Mouse (Mus musculus) MN1 (cell line): ENCODE measurements at regions not wholly inside any gene's neighbourhood (a gene's known extent, or its start where the extent isn't known, plus 50 kb on each side); places are given as distances from the start of the nearest gene placed in this dataset.

Experiments
- DNase-seq: peaks from one replicate; pipeline ENCODE4 v3.0.0-alpha.2; 2016; ENCODE audit warnings: low spot score

GRCm38 (mm10) chr5:119579288-119579687 lies 91.2 kb upstream of the Tbx3 start:
- DNase-seq: no peak

DNA sequence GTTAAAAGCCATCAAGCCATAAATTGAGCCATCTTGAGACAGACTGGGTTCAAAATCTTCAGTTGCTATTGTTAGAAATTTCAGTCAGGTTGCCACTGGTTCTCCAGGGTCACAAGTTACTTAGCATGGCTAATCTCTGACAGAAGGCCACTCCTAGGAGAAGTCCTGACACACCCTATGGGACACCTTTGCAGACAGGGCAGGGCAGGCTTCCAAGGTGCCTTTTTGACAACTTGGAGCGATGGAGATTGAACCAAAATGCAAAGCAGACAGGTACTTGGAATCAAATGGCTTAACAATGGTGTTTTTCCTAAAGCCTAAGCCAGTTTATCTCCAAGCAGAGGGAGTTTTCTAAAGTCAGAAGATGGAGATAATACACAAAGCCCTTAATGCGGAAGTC lies 90.7 kb upstream of the Tbx3 start:
- no peak for DNase-seq

DNA sequence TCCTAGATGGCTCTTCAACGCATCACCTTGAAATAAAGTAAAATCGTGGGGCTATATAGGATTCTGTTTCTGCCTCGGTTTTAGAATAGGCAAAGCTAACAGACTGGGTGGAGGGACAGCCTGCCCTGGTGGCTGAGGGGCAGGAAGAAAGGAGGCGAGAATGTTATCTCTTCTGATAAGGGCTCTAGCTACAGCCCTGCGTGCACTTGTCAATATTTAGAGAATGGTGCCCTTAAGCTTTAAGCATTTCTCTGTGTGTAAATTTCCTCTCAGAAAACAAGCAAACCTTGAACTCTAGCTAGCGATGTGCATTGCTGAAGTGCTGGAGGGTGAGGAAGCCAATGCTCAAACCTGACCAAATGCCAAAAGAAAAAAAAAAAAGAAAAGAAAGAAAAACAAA lies 90.1 kb upstream of the Tbx3 start:
- DNase-seq: no peak

DNA sequence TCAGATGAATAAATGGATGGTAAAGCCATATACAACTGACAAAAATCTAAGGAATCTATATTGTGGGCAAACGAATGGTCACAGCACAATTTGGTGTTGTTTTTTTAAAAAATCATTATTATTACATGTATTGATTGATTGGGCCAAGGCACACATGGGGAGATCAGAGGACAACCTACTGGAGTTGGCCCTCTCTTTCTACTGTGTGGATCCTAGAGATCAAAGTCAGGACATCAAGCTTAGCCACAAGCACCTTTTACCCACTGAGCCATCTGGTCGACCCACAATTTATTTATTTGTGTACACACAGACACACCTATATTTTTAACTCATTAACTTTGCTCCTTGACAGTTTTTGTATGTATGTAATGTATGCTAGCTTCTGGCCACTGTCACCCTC lies 89.7 kb upstream of the Tbx3 start:
- no peak for DNase-seq

GRCm38 (mm10) chr5:119584389-119584788 lies 86.1 kb upstream of the Tbx3 start:
- DNase-seq: no peak

GRCm38 (mm10) chr5:119584914-119585313 lies 85.6 kb upstream of the Tbx3 start:
- DNase-seq: no peak

- DNase-seq: no peak
Measured at GRCm38 (mm10) chr5:119586391-119587058, 83.9 kb upstream of the Tbx3 start.

GRCm38 (mm10) chr5:119587239-119587811 lies 83.1 kb upstream of the Tbx3 start:
- no peak for DNase-seq

GRCm38 (mm10) chr5:119588340-119589272 lies 81.9 kb upstream of the Tbx3 start:
- DNase-seq: no peak

DNA sequence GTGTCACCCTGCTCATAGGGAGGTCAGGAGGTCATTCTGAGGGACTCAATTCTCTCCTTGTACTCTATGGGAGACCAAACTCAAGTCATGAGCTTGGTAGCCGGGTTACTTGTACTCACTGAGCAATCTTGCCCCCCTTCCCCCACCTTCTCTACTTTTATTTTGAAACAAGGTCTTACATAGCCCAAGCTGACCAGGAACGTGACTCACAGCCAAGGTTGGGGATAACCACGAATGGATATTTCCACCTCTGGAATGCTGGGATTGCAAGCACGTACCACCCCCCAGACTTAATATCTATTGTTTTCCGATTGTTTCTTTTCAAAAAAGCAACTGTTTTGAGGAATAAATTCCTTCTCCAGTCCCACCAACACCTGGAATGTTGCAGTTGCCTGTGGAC lies 79.2 kb upstream of the Tbx3 start:
- no peak for DNase-seq

DNA sequence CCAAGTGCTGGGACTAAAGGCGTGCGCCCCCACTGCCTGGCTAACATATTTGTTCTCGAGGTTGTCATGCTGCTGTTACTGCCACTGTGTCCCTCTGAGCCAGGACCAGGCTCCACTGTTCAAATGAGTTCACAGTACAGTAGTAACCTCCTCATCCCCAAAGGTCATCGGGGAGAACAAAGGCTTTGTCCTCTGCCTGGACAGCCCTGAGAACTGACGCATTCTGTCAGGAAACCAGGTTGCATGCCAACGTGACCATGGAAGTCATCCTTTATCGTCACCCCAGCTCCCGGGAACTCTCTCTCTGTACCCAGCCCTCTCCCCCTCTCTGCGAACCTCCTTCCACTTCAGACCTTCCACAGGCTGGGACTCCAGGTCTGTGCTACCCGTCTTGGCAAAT lies 77.6 kb upstream of the Tbx3 start:
- DNase-seq: no peak

DNA sequence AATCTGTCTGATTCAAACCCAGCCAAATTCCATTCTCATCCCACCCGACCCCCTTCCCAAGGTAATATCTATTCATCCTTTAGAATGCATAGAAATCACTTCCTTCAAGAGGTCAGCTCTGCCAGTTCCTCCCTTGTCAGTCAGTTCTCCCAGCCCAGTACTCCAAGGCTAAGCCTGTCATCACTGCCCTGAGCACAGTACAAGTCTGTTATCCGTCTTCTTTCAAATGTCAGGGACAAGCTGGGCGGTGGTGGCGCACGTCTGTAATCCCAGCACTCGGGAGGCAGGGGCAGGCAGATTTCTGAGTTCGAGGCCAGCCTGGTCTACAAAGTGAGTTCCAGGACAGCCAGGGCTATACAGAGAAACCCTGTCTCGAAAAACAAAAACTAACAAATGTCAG lies 75.9 kb upstream of the Tbx3 start:
- DNase-seq: no peak

DNA sequence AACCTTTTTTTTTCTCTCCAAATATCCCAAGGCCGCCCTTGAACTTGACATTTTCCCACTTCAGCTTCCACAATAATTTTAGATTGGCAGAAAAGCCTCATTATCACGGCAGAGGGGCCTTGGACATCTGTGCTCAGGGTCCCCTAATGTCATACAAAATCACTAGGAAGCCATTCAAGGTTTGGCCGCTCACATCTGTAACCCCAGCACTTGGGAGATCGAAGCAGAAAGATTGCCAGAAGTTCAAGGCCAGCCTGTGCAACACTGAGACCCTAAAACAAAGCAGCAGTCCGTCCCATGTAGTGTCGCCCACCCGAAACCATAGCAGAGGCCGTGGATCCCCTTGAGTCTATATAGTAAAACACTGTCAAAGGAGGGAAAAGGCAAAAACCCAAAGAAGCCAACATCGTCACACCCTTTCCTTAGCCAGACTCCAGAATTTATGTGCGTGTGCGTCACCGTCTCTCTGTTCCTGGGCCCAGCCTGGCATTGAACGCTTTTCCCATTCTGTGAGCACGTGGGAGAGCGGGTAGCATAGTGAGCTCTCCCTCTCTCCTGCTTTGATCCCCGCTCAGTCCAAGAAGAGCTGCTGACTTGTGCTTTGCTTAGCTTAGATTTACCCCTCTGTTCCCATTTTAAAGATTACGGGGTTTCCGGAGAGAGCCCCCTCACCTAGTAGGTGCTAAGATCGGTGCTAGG lies 74.0 kb upstream of the Tbx3 start:
- no peak for DNase-seq

- no peak for DNase-seq
Measured at GRCm38 (mm10) chr5:119596994-119597391, 73.5 kb upstream of the Tbx3 start.

- no peak for DNase-seq
Measured at GRCm38 (mm10) chr5:119597530-119597929, 72.9 kb upstream of the Tbx3 start.

GRCm38 (mm10) chr5:119598166-119598565 lies 72.3 kb upstream of the Tbx3 start:
- DNase-seq: no peak

DNA sequence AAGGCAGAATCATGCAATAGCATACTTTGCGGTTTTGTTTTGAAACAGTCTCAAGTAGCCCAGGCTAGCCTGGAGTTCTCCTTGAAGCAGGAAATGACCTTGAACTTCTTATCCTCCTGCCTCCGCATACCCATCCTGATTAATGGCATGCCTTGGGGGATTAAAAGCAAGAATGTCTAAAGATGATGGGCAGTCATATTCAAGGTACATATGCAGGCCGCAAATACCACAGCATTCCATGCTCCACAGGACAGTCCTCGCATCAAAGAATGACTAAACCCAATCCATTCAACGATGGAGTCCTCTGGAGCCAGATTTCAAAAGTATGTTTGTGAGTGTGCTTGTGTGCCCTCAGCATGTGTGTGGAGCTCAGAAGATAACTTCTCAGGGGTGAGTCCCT lies 69.1 kb upstream of the Tbx3 start:
- no peak for DNase-seq

DNA sequence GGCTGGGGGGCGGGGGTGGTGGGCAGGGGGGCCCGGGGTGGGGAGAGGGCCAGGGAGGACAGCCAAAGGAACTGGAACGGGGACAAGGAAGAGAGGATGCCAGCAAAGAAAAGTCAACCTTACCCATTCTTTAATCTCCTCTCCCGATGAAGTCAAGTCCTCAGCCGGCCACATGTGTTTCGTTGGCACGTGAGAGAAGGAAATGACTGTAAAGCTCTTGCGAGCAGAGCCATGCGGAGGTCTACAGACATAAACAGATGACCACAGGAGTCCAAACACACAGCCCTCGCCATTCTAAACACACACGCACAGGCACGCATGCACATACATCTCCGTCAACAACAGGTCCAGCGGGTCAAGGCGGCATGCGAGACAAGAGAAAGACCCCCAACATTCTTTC lies 68.5 kb upstream of the Tbx3 start:
- DNase-seq: no peak

DNA sequence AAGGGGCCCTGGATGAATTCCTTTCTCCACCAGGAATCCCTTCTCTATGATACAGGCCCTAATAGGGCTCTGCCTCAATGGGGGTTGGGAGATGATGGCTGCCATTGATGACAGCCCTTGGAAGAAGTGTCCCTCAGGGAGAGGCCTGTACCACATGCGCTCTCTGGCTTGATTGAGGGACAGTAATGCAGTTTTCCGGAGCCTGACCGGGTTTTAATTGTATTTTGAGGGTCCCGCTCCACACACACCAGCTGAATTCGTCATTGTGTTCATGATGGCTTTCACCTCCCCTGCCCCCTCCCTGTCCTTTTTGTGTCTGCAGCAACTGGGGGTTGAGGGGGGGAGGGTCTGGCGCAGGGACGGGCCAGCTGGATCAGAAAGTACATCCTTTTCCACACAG lies 65.0 kb upstream of the Tbx3 start:
- peak; percentile 56 for DNase-seq

- peak; percentile 40 for DNase-seq
Measured at GRCm38 (mm10) chr5:119613413-119613812, 57.1 kb upstream of the Tbx3 start.

GRCm38 (mm10) chr5:119613981-119614770 lies 56.3 kb upstream of the Tbx3 start:
- no peak for DNase-seq

DNA sequence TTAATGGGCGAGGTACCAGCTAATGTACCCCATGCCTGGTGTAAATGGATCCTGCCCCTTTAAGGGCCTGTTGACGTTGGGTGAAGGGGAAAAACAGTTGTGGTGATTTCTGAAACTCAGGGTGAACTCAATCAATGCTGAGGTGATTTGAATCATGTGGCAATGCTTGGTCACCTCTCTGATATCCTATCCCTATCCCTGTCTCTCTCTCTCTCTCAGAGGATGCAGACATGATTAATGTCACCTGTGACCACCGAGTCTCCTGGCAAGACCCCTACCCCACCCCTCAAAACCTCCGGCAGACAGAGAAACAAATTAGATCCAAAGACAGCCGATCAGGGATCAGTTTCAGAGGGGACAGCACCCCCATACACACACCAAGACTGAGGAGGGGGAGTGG lies 54.8 kb upstream of the Tbx3 start:
- no peak for DNase-seq
